ENCODE assay signal across 23 mouse cellular contexts in the genomic region with DNA sequence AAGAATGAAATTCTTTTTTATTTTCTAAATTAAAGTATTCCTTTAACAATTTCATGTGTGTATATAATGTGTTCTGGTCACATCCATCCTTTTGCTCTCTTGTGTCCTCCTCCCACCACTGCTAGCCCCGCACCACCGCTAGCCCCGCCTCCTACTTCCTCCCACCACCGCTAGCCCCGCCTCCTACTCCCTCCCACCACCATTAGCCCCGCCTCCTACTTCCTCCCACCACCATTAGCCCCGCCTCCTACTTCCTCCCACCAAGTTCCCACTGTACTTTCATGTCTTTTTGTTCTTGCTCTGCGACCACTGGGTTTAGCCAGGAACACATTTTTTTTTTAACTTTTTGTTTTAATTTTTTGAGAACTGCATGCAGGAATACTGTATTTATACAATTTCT. TPM values are rescaled to one million over a fixed set of nuclear protein-coding genes. Genes with fewer than 3 reads are reported as not detected.
DNase-seq lines count a peak whose midpoint lies in the region; ATAC-seq and TF ChIP-seq lines count a peak whose summit lies in the region.
"Had no signal": no experiment of that assay in that cellular context is flagged by ENCODE, and none has a peak within 500 bp of the region (broad histone marks: within the 10 kb centered on the region; RNA-seq: fewer than 3 reads in every experiment).

No protein-coding gene starts in this region.

- peak; percentile 3 to 30 for DNase-seq in spleen, postnatal 36 days (ENCODE audit: low spot score in 2 of 2)
- no peak for DNase-seq in spleen, adult 12 weeks (ENCODE audit: low spot score)
- peak; percentile 13 for DNase-seq in CH12.LX (ENCODE audit: extremely low read depth)
- DNase-seq in naive thymus-derived CD4-positive, alpha-beta T cell, adult 2 months (ENCODE audit: low read depth), result peak; percentile 3
- DNase-seq in urinary bladder, adult 2 months (ENCODE audit: low spot score), result no peak
- DNase-seq: adrenal gland, adult 8-10 months; cerebellum, adult 9-10 months; gastrocnemius, postnatal 14 days; kidney, adult 9 months; liver, embryonic 13.5 days; right cerebral cortex, postnatal 14 days had no signal

- no peaks in the 10 kb centered on the region for H3K9me3 ChIP-seq in CH12.LX (replicated peaks; ENCODE audit: low read length)
- H3K9me3 ChIP-seq in forebrain, embryonic 16.5 days (ENCODE audit: control insufficient read depth, low read length), result no peaks in the 10 kb centered on the region
- H3K9me3 ChIP-seq: embryonic facial prominence, embryonic 12.5 days; forebrain, embryonic 13.5 days; hindbrain, embryonic 13.5 days; limb, embryonic 10.5 days; liver, embryonic 13.5 days; midbrain, embryonic 13.5 days; neural tube, embryonic 15.5 days had no signal

- dilution Hi-C loops in CH12.LX (cut with MboI; ENCODE audit: extremely low pct_ligation_motif_present, extremely low pct_unique_long_range_greater_than_20kb, low sequenced_read_pairs), result no loop called here

- peaks cover 0 to 2% of the 10 kb centered on the region in 2 experiments; a peak in 1 of 4 replicates for H3K4me1 ChIP-seq in CH12.LX (ENCODE audit: control insufficient read depth in 1 of 2, insufficient read depth in 2 of 2)
- H3K4me1 ChIP-seq in forebrain, embryonic 16.5 days (replicated peaks; ENCODE audit: control insufficient read depth, insufficient read depth, low read length), result no peaks in the 10 kb centered on the region
- H3K4me1 ChIP-seq: embryonic facial prominence, embryonic 12.5 days; forebrain, embryonic 13.5 days; hindbrain, embryonic 13.5 days; limb, embryonic 10.5 days; midbrain, embryonic 13.5 days; neural tube, embryonic 15.5 days had no signal

- in situ Hi-C loops in CH12.LX (cut with MboI; ENCODE audit: low pct_ligation_motif_present, low pct_unique_long_range_greater_than_20kb, low sequenced_read_pairs), result no loop called here

- H3K9ac ChIP-seq in CH12.LX (ENCODE audit: insufficient read depth, low read depth), result no peak overlapping the region
- H3K9ac ChIP-seq in forebrain, embryonic 16.5 days (replicated peaks; ENCODE audit: low read depth, low read length), result no peak overlapping the region
- H3K9ac ChIP-seq: embryonic facial prominence, embryonic 12.5 days; forebrain, embryonic 13.5 days; hindbrain, embryonic 13.5 days; liver, embryonic 13.5 days; midbrain, embryonic 13.5 days; neural tube, embryonic 15.5 days had no signal

- no peak for TF ChIP-seq POLR2A in CH12.LX (IDR thresholded peaks at IDR 0.05; ENCODE audit: low read depth, low read length)

- no peak for TF ChIP-seq RAD21 in CH12.LX (IDR thresholded peaks at IDR 0.05; ENCODE audit: low read depth, low read length)

- no peaks in the 10 kb centered on the region for H3K79me2 ChIP-seq in CH12.LX (replicated peaks; ENCODE audit: control insufficient read depth, extremely low read depth, insufficient read depth, poor library complexity, severe bottlenecking)

- no peak for TF ChIP-seq EP300 in CH12.LX (IDR thresholded peaks at IDR 0.05; ENCODE audit: low read length)

- H3K27me3 ChIP-seq in CH12.LX (replicated peaks), result no peaks in the 10 kb centered on the region
- no peaks in the 10 kb centered on the region for H3K27me3 ChIP-seq in forebrain, embryonic 16.5 days (replicated peaks; ENCODE audit: control insufficient read depth, insufficient read depth, low read length)
- H3K27me3 ChIP-seq: embryonic facial prominence, embryonic 12.5 days; forebrain, embryonic 13.5 days; hindbrain, embryonic 13.5 days; liver, embryonic 13.5 days; midbrain, embryonic 13.5 days; neural tube, embryonic 15.5 days had no signal

- H3K4me2 ChIP-seq in CH12.LX (ENCODE audit: insufficient read depth, low read depth, poor library complexity, severe bottlenecking), result no peak overlapping the region
- no peak overlapping the region for H3K4me2 ChIP-seq in forebrain, embryonic 16.5 days (ENCODE audit: low read length)
- H3K4me2 ChIP-seq: embryonic facial prominence, embryonic 12.5 days; forebrain, embryonic 13.5 days; hindbrain, embryonic 13.5 days; liver, embryonic 13.5 days; midbrain, embryonic 13.5 days; neural tube, embryonic 15.5 days had no signal

- no peak for TF ChIP-seq CTCF in CH12.LX (conservative IDR thresholded peaks at IDR 0.05 in 1 of 2, IDR thresholded peaks at IDR 0.05 in 1 of 2; ENCODE audit: low read depth in 2 of 2, low read length in 2 of 2)

- no peaks in the 10 kb centered on the region for H3K36me3 ChIP-seq in CH12.LX (replicated peaks in 1 of 2; ENCODE audit: control insufficient read depth in 1 of 2, insufficient read depth in 1 of 2, low read length in 1 of 2)
- no peaks in the 10 kb centered on the region for H3K36me3 ChIP-seq in forebrain, embryonic 16.5 days (ENCODE audit: control insufficient read depth, insufficient read depth)
- H3K36me3 ChIP-seq: embryonic facial prominence, embryonic 12.5 days; hindbrain, embryonic 13.5 days; limb, embryonic 10.5 days; liver, embryonic 13.5 days; midbrain, embryonic 13.5 days; neural tube, embryonic 15.5 days had no signal

- WGBS in forebrain, embryonic 16.5 days, result 85% methylated on average over 8 of the region's 8 CpGs

- ATAC-seq in common myeloid progenitor, adult 5-6 weeks (replicated peaks; ENCODE audit: low read depth, poor library complexity, severe bottlenecking), result peak; percentile 60; the same call in 1 of the 2 replicates
- ATAC-seq in forebrain, embryonic 16.5 days, result no peak
- ATAC-seq: forebrain, embryonic 13.5 days; midbrain, embryonic 13.5 days had no signal

- no peak overlapping the region for H3K27ac ChIP-seq in CH12.LX (ENCODE audit: insufficient read depth, low read depth)
- no peak overlapping the region for H3K27ac ChIP-seq in forebrain, embryonic 16.5 days (ENCODE audit: low read length)
- H3K27ac ChIP-seq: embryonic facial prominence, embryonic 12.5 days; forebrain, embryonic 13.5 days; hindbrain, embryonic 13.5 days; left cerebral cortex, adult 2 months; limb, embryonic 10.5 days; liver, embryonic 13.5 days; midbrain, embryonic 13.5 days; neural tube, embryonic 15.5 days had no signal

- H3K4me3 ChIP-seq in CH12.LX (replicated peaks in 1 of 3; ENCODE audit: low read depth in 2 of 3, low read length in 2 of 3, poor library complexity in 1 of 3), result no peak overlapping the region
- no peak overlapping the region for H3K4me3 ChIP-seq in forebrain, embryonic 16.5 days (replicated peaks; ENCODE audit: low read length)
- H3K4me3 ChIP-seq: embryonic facial prominence, embryonic 12.5 days; erythroblast, embryonic 14.5 days; forebrain, embryonic 13.5 days; hindbrain, embryonic 13.5 days; left cerebral cortex, adult 2 months; limb, embryonic 10.5 days; liver, embryonic 13.5 days; midbrain, embryonic 13.5 days; neural tube, embryonic 15.5 days had no signal

TF ChIP-seq in CH12.LX, 34 proteins besides CTCF, POLR2A, EP300 and RAD21:
- TF ChIP-seq KAT2A (IDR thresholded peaks at IDR 0.05; ENCODE audit: insufficient replicate concordance, low read length) (no peak), MEF2A (IDR thresholded peaks at IDR 0.05; ENCODE audit: borderline replicate concordance, low read depth, low read length) (no peak), HCFC1 (IDR thresholded peaks at IDR 0.05; ENCODE audit: low read depth, low read length) (no peak), ELF1 (IDR thresholded peaks at IDR 0.05; ENCODE audit: low read depth, low read length) (no peak)
TF ChIP-seq in CH12.LX: peak in this region for 0.

RNA-seq across cellular contexts. Expression of gene Asb14, which starts 41.3 kb away (rescaled TPM):
- total RNA-seq in CH12.LX (2012; rRNA removed) (not detected in 2 replicates), CH12.LX (2014; rRNA removed) (not detected in 2 replicates)
- polyA plus RNA-seq in CH12.LX (2012; ENCODE audit: insufficient read length, low read depth), result not detected in 2 replicates
- not detected in 2 replicates for total RNA-seq in common myeloid progenitor, adult 5-6 weeks (2017)
- not detected in 2 replicates for polyA plus RNA-seq in urinary bladder, adult 2 months (2012; rRNA removed)
- 0.25 TPM in 1 of 2 replicates, not detected in the other for polyA plus RNA-seq in forebrain, embryonic 16.5 days (2015; fragmentation: Nextera tagmentation; extraction: Ambion mirVana)
- total RNA-seq: adrenal gland, adult 8-10 months had no signal
- polyA plus RNA-seq: erythroblast, embryonic 14.5 days; forebrain, embryonic 13.5 days; liver, embryonic 13.5 days; midbrain, embryonic 13.5 days; spleen, adult 2 months; stomach, embryonic 16.5 days had no signal

Comparison
In these comparisons a context has a peak if more than half of its experiments do, and no peak if none do; other contexts are left out.
1. DNase-seq: peak in spleen, postnatal 36 days (2 of 2), CH12.LX (single experiment) and naive thymus-derived CD4-positive, alpha-beta T cell, adult 2 months (single experiment); none in spleen, adult 12 weeks (single experiment) and urinary bladder, adult 2 months (single experiment).